Mouse (Mus musculus) heart, adult 2 months (tissue): ENCODE measurements around the gene Tnik. TPM values are rescaled to one million over a fixed set of nuclear protein-coding genes. Genes with fewer than 3 reads are reported as not detected.

Experiments used
- DNase-seq, 2 experiments: peaks; one replicate each; pipeline ENCODE4 v3.0.0; 2021
- H3K27ac ChIP-seq: fragments of 200-600 bp; 2 replicates; pipeline ENCODE4 v1.8.1; 2022
- H3K27me3 ChIP-seq: fragments of 200-500 bp; 2 replicates; pipeline ENCODE4 v1.6.1; 2012; ENCODE audit warnings: mild to moderate bottlenecking, low read length, inconsistent platforms, mixed read lengths; ENCODE audit not compliant: control insufficient read depth, insufficient read depth
- H3K36me3 ChIP-seq: fragments of 200-500 bp; 2 replicates; pipeline ENCODE4 v1.6.1; 2012; ENCODE audit warnings: low read length, inconsistent platforms; ENCODE audit not compliant: control insufficient read depth, insufficient read depth
- H3K4me1 ChIP-seq: fragments of 200-500 bp; 2 replicates; pipeline ENCODE4 v1.6.1; 2011; ENCODE audit warnings: low read length; ENCODE audit not compliant: control insufficient read depth, insufficient read depth
- H3K4me3 ChIP-seq: fragments of 200-600 bp; 2 replicates; pipeline ENCODE4 v1.8.1; 2022
- H3K79me2 ChIP-seq: fragments of 200-500 bp; replicated peaks from 2 replicates; pipeline ENCODE4 v1.6.1; 2012; ENCODE audit warnings: mild to moderate bottlenecking, inconsistent platforms, low read length, moderate library complexity, mixed read lengths; ENCODE audit not compliant: control insufficient read depth, insufficient read depth
- H3K9ac ChIP-seq: fragments of 200-500 bp; 2 replicates; pipeline ENCODE4 v1.6.1; 2012; ENCODE audit warnings: low read depth, mild to moderate bottlenecking, control low read depth, inconsistent platforms, low read length, mixed read lengths
- CTCF ChIP-seq: fragments of 200-600 bp; IDR thresholded peaks from 2 replicates; pipeline ENCODE4 v1.8.1; 2022; ENCODE audit warnings: antibody characterized with exemption, mild to moderate bottlenecking, moderate library complexity
- EP300 ChIP-seq: fragments of 200-500 bp; IDR thresholded peaks from 2 replicates; pipeline ENCODE4 v1.6.1; 2011; ENCODE audit warnings: low read depth, low read length, control low read depth; ENCODE audit not compliant: insufficient read depth
- POLR2A ChIP-seq: fragments of 200-500 bp; IDR thresholded peaks from 2 replicates; pipeline ENCODE4 v1.6.1; 2011; ENCODE audit warnings: mild to moderate bottlenecking, low read depth, low read length, control low read depth; ENCODE audit not compliant: insufficient read depth
- WGBS: fragments of 180-500 bp; shearing (Covaris S2); methylation state at CpG from one replicate; pipeline ENCODE4 v1.1.7; 2018; 5-methylcytosine and 5-hydroxymethylcytosine counted together
- intact Hi-C: fragments of 180-260 bp; cut with DNase I; formaldehyde crosslinking; loops from one replicate; pipeline ENCODE4 v1.15.1; 2025
- polyA plus RNA-seq: library from polyadenylated mRNA; depleted of rRNA; stranded (reverse); fragments of >200 nt; gene quantifications from 2 replicates; pipeline ENCODE4 v1.2.3, GENCODE M21; 2012
- total RNA-seq, 2 experiments: library from RNA; stranded (reverse); gene quantifications; 2 replicates each; pipeline ENCODE4 v1.2.3; 2021

Gene Tnik
- total and polyA plus RNA-seq, 3 experiments = 6.6 to 29.8 (median 26.8) TPM

- no peaks in the 10 kb centered on the region for H3K36me3 ChIP-seq
- H3K4me3 ChIP-seq = no peak overlapping the region
- no peaks in the 10 kb centered on the region for H3K4me1 ChIP-seq
- no peak overlapping the region for H3K27ac ChIP-seq
- TF ChIP-seq EP300 (no peak), POLR2A (no peak), CTCF (no peak)
- H3K79me2 ChIP-seq = no peaks in the 10 kb centered on the region
- intact Hi-C loops = no loop called here
- no peak overlapping the region for H3K9ac ChIP-seq
- no peaks in the 10 kb centered on the region for H3K27me3 ChIP-seq
- no peak for DNase-seq
- 90% methylated on average over 3 of the region's 3 CpGs for whole genome bisulfite sequencing
Measured at GRCm38 (mm10) chr3:28496806-28497502, 233.9 kb downstream of the Tnik start.

- Histone ChIP-seq H3K4me1 (no peaks in the 10 kb centered on the region), H3K79me2 (no peaks in the 10 kb centered on the region), H3K4me3 (no peak overlapping the region), H3K36me3 (no peaks in the 10 kb centered on the region), H3K27ac (no peak overlapping the region), H3K27me3 (no peaks in the 10 kb centered on the region), H3K9ac (no peak overlapping the region)
- TF ChIP-seq POLR2A (no peak), EP300 (no peak), CTCF (no peak)
- 85% methylated on average over 3 of the region's 3 CpGs for WGBS
- DNase-seq = no peak
- intact Hi-C loops = no loop called here
Measured at GRCm38 (mm10) chr3:28497503-28497857, 234.5 kb downstream of the Tnik start.

- Histone ChIP-seq H3K9ac (no peak overlapping the region), H3K4me3 (no peak overlapping the region), H3K36me3 (no peaks in the 10 kb centered on the region), H3K27me3 (no peaks in the 10 kb centered on the region), H3K4me1 (no peaks in the 10 kb centered on the region), H3K27ac (no peak overlapping the region), H3K79me2 (no peaks in the 10 kb centered on the region)
- TF ChIP-seq POLR2A = no peak
- no peak for TF ChIP-seq EP300
- no peak for TF ChIP-seq CTCF
- no peak for DNase-seq
- 84% methylated on average over 3 of the region's 3 CpGs for WGBS
- intact Hi-C loops = no loop called here
Measured at GRCm38 (mm10) chr3:28502697-28503096, 239.7 kb downstream of the Tnik start.

GRCm38 (mm10) chr3:28509337-28509935, 246.4 kb downstream of the Tnik start:
- no peak overlapping the region for H3K9ac ChIP-seq
- no peak overlapping the region for H3K27ac ChIP-seq
- H3K4me3 ChIP-seq = no peak overlapping the region
- no peaks in the 10 kb centered on the region for H3K4me1 ChIP-seq
- TF ChIP-seq CTCF (no peak), EP300 (no peak), POLR2A (no peak)
- no peaks in the 10 kb centered on the region for H3K79me2 ChIP-seq
- H3K27me3 ChIP-seq = no peaks in the 10 kb centered on the region
- no peak for DNase-seq
- WGBS = 62% methylated on average over 6 of the region's 6 CpGs
- H3K36me3 ChIP-seq = no peaks in the 10 kb centered on the region
- intact Hi-C loops = no loop called here

- no peak overlapping the region for H3K9ac ChIP-seq
- intact Hi-C loops = no loop called here
- H3K27ac ChIP-seq = peak overlapping the region; percentile 41; the same call in 1 of the 2 replicates
- H3K4me1 ChIP-seq = no peaks in the 10 kb centered on the region; the same call in 1 of the 2 replicates
- H3K27me3 ChIP-seq = no peaks in the 10 kb centered on the region
- peaks cover 5% of the 10 kb centered on the region; the same call in 1 of the 2 replicates for H3K36me3 ChIP-seq
- H3K79me2 ChIP-seq = no peaks in the 10 kb centered on the region
- 26% methylated on average over 6 of the region's 6 CpGs for WGBS
- DNase-seq = peak in 1 of 2 experiments; percentile 23
- TF ChIP-seq CTCF (no peak), POLR2A (no peak), EP300 (no peak)
- no peak overlapping the region for H3K4me3 ChIP-seq
Measured at GRCm38 (mm10) chr3:28523004-28523482, 260.0 kb downstream of the Tnik start.

GRCm38 (mm10) chr3:28523541-28524165, 260.6 kb downstream of the Tnik start:
- H3K27me3 ChIP-seq = no peaks in the 10 kb centered on the region
- H3K36me3 ChIP-seq = peaks cover 5% of the 10 kb centered on the region; the same call in 1 of the 2 replicates
- no peak overlapping the region for H3K9ac ChIP-seq
- no peak overlapping the region for H3K4me3 ChIP-seq
- no peaks in the 10 kb centered on the region for H3K79me2 ChIP-seq
- H3K27ac ChIP-seq = peak overlapping the region; percentile 41
- 30% methylated on average over 4 of the region's 4 CpGs for WGBS
- no peaks in the 10 kb centered on the region; the same call in 1 of the 2 replicates for H3K4me1 ChIP-seq
- intact Hi-C loops = no loop called here
- no peak for DNase-seq
- TF ChIP-seq EP300 (no peak), CTCF (no peak), POLR2A (no peak)
